Mouse (Mus musculus): Measurements from ENCODE around the gene Fdxacb1. TPM values are rescaled to one million over a fixed set of nuclear protein-coding genes. Genes with fewer than 3 reads are reported as not detected.

Fdxacb1 gene
- 11.5 and 14.3 TPM in 2 replicates for polyA plus RNA-seq (2015; fragmentation: Nextera tagmentation; extraction: Ambion mirVana)

- peak within 1 kb of the TSS; percentile 84 for H3K27ac ChIP-seq
- no peaks in the 10 kb centered on the region for H3K9me3 ChIP-seq
- H3K27me3 ChIP-seq = no peaks in the 10 kb centered on the region
- ATAC-seq = peak; percentile 96
- peak within 1 kb of the TSS; percentile 76 for H3K9ac ChIP-seq (replicated peaks)
- peaks cover 11% of the 10 kb centered on the region for H3K36me3 ChIP-seq
- peaks cover 23% of the 10 kb centered on the region for H3K4me1 ChIP-seq (replicated peaks)
- 5% methylated on average over 59 of the region's 59 CpGs for WGBS
- H3K4me2 ChIP-seq (replicated peaks) = peak within 1 kb of the TSS; percentile 85
- H3K4me3 ChIP-seq (replicated peaks) = peak within 1 kb of the TSS; percentile 72
These were observed at the start of gene Fdxacb1 for GRCm38 (mm10) chr9:50768107-50769002. Gene Fdxacb1, plus strand, starts transcription at chr9:50768236.

- 83% methylated on average over 4 of the region's 4 CpGs for WGBS
These were observed 49.2 kb upstream of the Fdxacb1 start for GRCm38 (mm10) chr9:50718878-50719277.

GRCm38 (mm10) chr9:50721061-50721460 lies 47.0 kb upstream of the Fdxacb1 start:
- H3K27ac ChIP-seq = no peak overlapping the region
- H3K4me3 ChIP-seq (replicated peaks) = no peak overlapping the region
- H3K9me3 ChIP-seq = no peaks in the 10 kb centered on the region
- H3K4me1 ChIP-seq (replicated peaks) = peaks cover 44% of the 10 kb centered on the region
- no peak overlapping the region for H3K9ac ChIP-seq (replicated peaks)
- peaks cover 7% of the 10 kb centered on the region for H3K36me3 ChIP-seq
- no peaks in the 10 kb centered on the region for H3K27me3 ChIP-seq
- no peak for ATAC-seq
- H3K4me2 ChIP-seq (replicated peaks) = no peak overlapping the region
- 43% methylated on average over 12 of the region's 12 CpGs for WGBS

More at GRCm38 (mm10) chr9:50718878-50719277, 49.2 kb upstream of the Fdxacb1 start:
- H3K4me3 ChIP-seq (replicated peaks) = no peak overlapping the region
- no peak for ATAC-seq
- H3K4me2 ChIP-seq (replicated peaks) = no peak overlapping the region
- H3K27me3 ChIP-seq = no peaks in the 10 kb centered on the region
- no peaks in the 10 kb centered on the region for H3K9me3 ChIP-seq
- no peak overlapping the region for H3K9ac ChIP-seq (replicated peaks)
- no peak overlapping the region for H3K27ac ChIP-seq
- peaks cover 28% of the 10 kb centered on the region for H3K4me1 ChIP-seq (replicated peaks)
- peaks cover 7% of the 10 kb centered on the region for H3K36me3 ChIP-seq

- H3K4me3 ChIP-seq (replicated peaks) = no peak overlapping the region
- peaks cover 58% of the 10 kb centered on the region for H3K4me1 ChIP-seq (replicated peaks)
- H3K4me2 ChIP-seq (replicated peaks) = 0 out of 2 replicates have a peak overlapping the region, but pooled peaks have one; percentile 2
- peak overlapping the region; percentile 30; the same call in 1 of the 2 replicates for H3K27ac ChIP-seq
- H3K9ac ChIP-seq (replicated peaks) = no peak overlapping the region
- H3K36me3 ChIP-seq = 0 out of 2 replicates have a peak, but pooled peaks cover 4% of the 10 kb centered on the region
- H3K9me3 ChIP-seq = no peaks in the 10 kb centered on the region
- WGBS = 47% methylated on average over 8 of the region's 8 CpGs
- no peak for ATAC-seq
- H3K27me3 ChIP-seq = no peaks in the 10 kb centered on the region
These were observed 45.6 kb upstream of the Fdxacb1 start for GRCm38 (mm10) chr9:50722451-50722911.

- WGBS = 69% methylated on average over 7 of the region's 7 CpGs
- ATAC-seq = no peak
- 0 out of 2 replicates have a peak, but pooled peaks cover 4% of the 10 kb centered on the region for H3K36me3 ChIP-seq
- peaks cover 61% of the 10 kb centered on the region for H3K4me1 ChIP-seq (replicated peaks)
- H3K9ac ChIP-seq (replicated peaks) = no peak overlapping the region
- peak overlapping the region; percentile 1 for H3K4me2 ChIP-seq (replicated peaks)
- no peak overlapping the region for H3K4me3 ChIP-seq (replicated peaks)
- peak overlapping the region; percentile 65 for H3K27ac ChIP-seq
- no peaks in the 10 kb centered on the region for H3K9me3 ChIP-seq
- no peaks in the 10 kb centered on the region for H3K27me3 ChIP-seq
These were observed 44.6 kb upstream of the Fdxacb1 start for GRCm38 (mm10) chr9:50723406-50723805.

GRCm38 (mm10) chr9:50724147-50724546 lies 43.9 kb upstream of the Fdxacb1 start:
- ATAC-seq = no peak
- peaks cover 64% of the 10 kb centered on the region for H3K4me1 ChIP-seq (replicated peaks)
- peak overlapping the region; percentile 20; the same call in 1 of the 2 replicates for H3K4me3 ChIP-seq (replicated peaks)
- peak overlapping the region; percentile 67 for H3K4me2 ChIP-seq (replicated peaks)
- H3K27ac ChIP-seq = peak overlapping the region; percentile 83
- H3K36me3 ChIP-seq = 0 out of 2 replicates have a peak, but pooled peaks cover 4% of the 10 kb centered on the region
- H3K9ac ChIP-seq (replicated peaks) = peak overlapping the region; percentile 43; the same call in 1 of the 2 replicates
- WGBS = 91% methylated on average over 2 of the region's 2 CpGs
- H3K9me3 ChIP-seq = no peaks in the 10 kb centered on the region
- H3K27me3 ChIP-seq = no peaks in the 10 kb centered on the region

- Histone ChIP-seq H3K4me3 (replicated peaks) (peak overlapping the region; percentile 20; the same call in 1 of the 2 replicates), H3K36me3 (no peaks in the 10 kb centered on the region), H3K4me1 (replicated peaks) (peaks cover 64% of the 10 kb centered on the region), H3K9ac (replicated peaks) (peak overlapping the region; percentile 43), H3K9me3 (no peaks in the 10 kb centered on the region), H3K27ac (peak overlapping the region; percentile 83), H3K27me3 (no peaks in the 10 kb centered on the region), H3K4me2 (replicated peaks) (peak overlapping the region; percentile 67)
- ATAC-seq = no peak
- WGBS = 45% methylated on average over 3 of the region's 3 CpGs
These were observed 43.2 kb upstream of the Fdxacb1 start for GRCm38 (mm10) chr9:50724661-50725330.

GRCm38 (mm10) chr9:50725921-50726590 lies 42.0 kb upstream of the Fdxacb1 start:
- Histone ChIP-seq H3K27me3 (no peaks in the 10 kb centered on the region), H3K9me3 (no peaks in the 10 kb centered on the region), H3K9ac (replicated peaks) (peak overlapping the region; percentile 76), H3K36me3 (no peaks in the 10 kb centered on the region), H3K4me3 (replicated peaks) (peak overlapping the region; percentile 57), H3K27ac (peak overlapping the region; percentile 83), H3K4me2 (replicated peaks) (peak overlapping the region; percentile 67), H3K4me1 (replicated peaks) (peaks cover 61% of the 10 kb centered on the region)
- 30% methylated on average over 8 of the region's 8 CpGs for WGBS
- ATAC-seq = no peak

GRCm38 (mm10) chr9:50727171-50727924 lies 40.7 kb upstream of the Fdxacb1 start:
- peak; percentile 35 for ATAC-seq
- Histone ChIP-seq H3K9me3 (no peaks in the 10 kb centered on the region), H3K4me2 (replicated peaks) (peak overlapping the region; percentile 67), H3K27me3 (no peaks in the 10 kb centered on the region), H3K27ac (peak overlapping the region; percentile 83), H3K4me1 (replicated peaks) (peaks cover 56% of the 10 kb centered on the region), H3K9ac (replicated peaks) (peak overlapping the region; percentile 76), H3K36me3 (no peaks in the 10 kb centered on the region), H3K4me3 (replicated peaks) (peak overlapping the region; percentile 57)
- under 1% methylated on average over 30 of the region's 30 CpGs for WGBS

- Histone ChIP-seq H3K4me1 (replicated peaks) (peaks cover 58% of the 10 kb centered on the region), H3K9ac (replicated peaks) (peak overlapping the region; percentile 76), H3K4me3 (replicated peaks) (peak overlapping the region; percentile 57), H3K9me3 (no peaks in the 10 kb centered on the region), H3K36me3 (no peaks in the 10 kb centered on the region), H3K4me2 (replicated peaks) (peak overlapping the region; percentile 67), H3K27ac (peak overlapping the region; percentile 83), H3K27me3 (no peaks in the 10 kb centered on the region)
- peak; percentile 98 for ATAC-seq
- WGBS = under 1% methylated on average over 45 of the region's 45 CpGs
These were observed 39.9 kb upstream of the Fdxacb1 start for GRCm38 (mm10) chr9:50727925-50728651.
